Mouse (Mus musculus): ENCODE data around the gene Nap1l1.
"Not testable (repeated sequence)": the region's sequence is repeated elsewhere in the genome, so short reads cannot be mapped to it uniquely, and the experiment has no call there.

Nap1l1 gene

DNA sequence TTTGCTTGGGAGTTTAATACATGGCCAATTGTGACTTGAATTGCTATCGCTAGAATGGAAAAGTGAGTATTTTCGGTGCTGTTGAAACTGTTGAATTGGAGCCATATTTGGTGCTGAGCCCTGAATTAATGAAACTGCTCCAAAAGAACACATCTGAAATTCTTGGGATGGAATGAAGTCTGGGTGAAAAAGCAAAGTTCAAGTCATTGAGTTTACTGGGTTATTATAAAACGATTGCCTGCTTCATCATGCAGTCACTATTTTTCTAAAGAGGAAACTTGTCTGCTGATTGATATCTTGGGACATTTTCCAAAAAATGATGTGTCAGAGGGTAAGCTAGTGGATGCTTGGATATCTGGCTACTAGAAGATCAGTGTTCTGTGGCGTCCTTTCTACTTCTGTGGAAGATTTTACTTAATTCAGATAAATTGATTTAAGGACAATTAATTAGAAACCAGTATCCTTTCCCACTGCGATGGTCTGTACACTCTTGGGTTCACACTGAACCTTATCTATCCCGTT, 4.0 kb downstream of the Nap1l1 start:
- in situ Hi-C loops (cut with MboI, MseI) = loop anchor here (10.0 kb wide), 1 partner anchor 372 kb away; no protein-coding TSS in a partner anchor

- in situ Hi-C loops (cut with MboI, MseI) = loop anchor here (10.0 kb wide), 1 partner anchor 375 kb away; no protein-coding TSS in a partner anchor
Observed at GRCm38 (mm10) chr10:111479599-111479998, 6.6 kb downstream of the Nap1l1 start.

- in situ Hi-C loops (cut with MboI, MseI) = no loop called here
Observed at GRCm38 (mm10) chr10:111482654-111483053, 9.6 kb downstream of the Nap1l1 start.

GRCm38 (mm10) chr10:111484079-111484478, 11.1 kb downstream of the Nap1l1 start:
- in situ Hi-C loops (cut with MboI, MseI) = no loop called here

- in situ Hi-C loops (cut with MboI, MseI) = no loop called here
Observed at GRCm38 (mm10) chr10:111488793-111489192, 15.8 kb downstream of the Nap1l1 start.

DNA sequence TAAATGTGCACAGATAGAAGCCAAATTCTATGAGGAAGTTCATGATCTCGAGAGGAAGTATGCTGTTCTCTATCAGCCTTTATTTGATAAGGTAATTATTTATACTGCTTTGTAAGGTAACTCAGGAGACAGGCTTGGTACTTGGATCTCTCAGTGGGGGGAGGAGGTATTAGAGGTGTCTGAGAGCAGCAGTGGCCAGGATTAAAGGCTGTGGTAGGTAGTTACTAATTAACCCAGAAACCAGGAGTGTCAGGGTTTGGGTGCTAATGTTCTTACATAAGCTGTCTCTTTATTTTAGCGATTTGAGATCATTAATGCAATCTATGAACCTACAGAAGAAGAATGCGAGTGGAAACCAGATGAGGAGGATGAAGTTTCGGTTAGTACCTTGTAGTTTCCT, 17.1 kb downstream of the Nap1l1 start:
- in situ Hi-C loops (cut with MboI, MseI) = not testable (repeated sequence)

- in situ Hi-C loops (cut with MboI, MseI) = no loop called here
Observed at GRCm38 (mm10) chr10:111495888-111496287, 22.9 kb downstream of the Nap1l1 start.

DNA sequence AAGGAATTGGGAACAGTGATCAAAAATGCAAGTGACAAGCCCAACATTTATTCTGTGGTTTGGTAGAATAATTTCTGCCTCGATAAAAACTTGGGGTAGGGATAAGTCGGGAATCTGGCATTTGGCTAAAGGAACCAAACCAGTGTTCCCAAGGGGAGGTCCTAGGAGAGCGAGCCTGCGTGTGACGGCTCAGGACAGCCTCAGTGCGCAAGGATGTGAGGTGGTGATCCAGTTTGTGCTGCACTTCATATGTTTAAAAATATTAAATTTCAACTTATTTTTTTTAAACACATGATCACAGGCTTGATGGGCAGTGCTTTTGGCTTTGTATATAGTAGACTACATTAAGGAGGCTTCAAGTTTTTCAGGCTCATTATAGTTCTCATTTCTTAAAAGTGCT, 26.9 kb downstream of the Nap1l1 start:
- in situ Hi-C loops (cut with MboI, MseI) = no loop called here

DNA sequence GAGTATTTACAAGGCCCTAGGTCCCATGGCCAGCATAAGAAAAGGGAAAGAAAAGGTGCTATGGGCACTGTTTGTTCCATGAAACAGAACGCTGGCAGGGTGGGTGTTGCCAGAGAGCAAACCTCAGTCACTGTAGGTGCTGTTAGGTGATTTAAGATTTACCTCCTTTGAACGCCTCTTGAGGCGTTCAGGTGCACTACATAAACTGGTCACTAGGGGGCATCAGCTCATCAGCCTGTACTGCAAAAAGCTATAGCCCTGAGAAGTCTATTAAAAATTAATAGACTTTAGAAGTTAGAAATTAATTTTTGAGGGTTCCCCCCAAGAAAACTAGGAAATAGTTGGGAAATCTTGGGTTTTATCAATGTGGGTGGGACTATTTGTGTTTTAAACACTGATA, 30.0 kb downstream of the Nap1l1 start:
- in situ Hi-C loops (cut with MboI, MseI) = no loop called here

DNA sequence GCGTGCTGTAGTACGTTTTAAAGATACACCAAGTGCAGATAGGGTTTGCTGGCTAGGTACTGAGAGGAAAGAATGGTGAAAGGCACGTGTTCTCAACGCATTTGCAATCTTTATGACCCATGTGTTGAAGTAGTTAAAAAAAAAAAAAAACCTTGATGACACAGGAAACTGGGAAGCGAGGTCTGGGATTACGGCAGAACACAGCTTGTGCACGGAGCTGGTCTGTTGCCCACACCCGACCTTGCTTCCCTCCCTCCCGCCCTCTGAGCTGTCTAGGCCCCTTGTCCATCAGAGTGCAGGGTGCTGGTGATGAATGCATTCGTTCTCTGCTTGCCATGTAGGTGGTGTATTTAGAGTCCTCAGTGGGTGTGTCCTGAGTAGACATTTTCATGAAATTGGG, 30.7 kb downstream of the Nap1l1 start:
- in situ Hi-C loops (cut with MboI, MseI) = no loop called here

- in situ Hi-C loops (cut with MboI, MseI) = loop anchor here (5.0 kb wide), 3 partner anchors 73 to 418 kb away; no protein-coding TSS in a partner anchor
Observed at GRCm38 (mm10) chr10:111504606-111505005, 31.6 kb downstream of the Nap1l1 start.

- in situ Hi-C loops (cut with MboI, MseI) = loop anchor here (5.0 kb wide), 3 partner anchors 72 to 417 kb away; no protein-coding TSS in a partner anchor
Observed at GRCm38 (mm10) chr10:111505406-111505805, 32.4 kb downstream of the Nap1l1 start.

- in situ Hi-C loops (cut with MboI, MseI) = loop anchor here (5.0 kb wide), 3 partner anchors 71 to 416 kb away; no protein-coding TSS in a partner anchor
Observed at GRCm38 (mm10) chr10:111506101-111506925, 33.3 kb downstream of the Nap1l1 start, which contains the start of gene Phlda1. Gene Phlda1 (plus strand): TSS chr10:111506286.

DNA sequence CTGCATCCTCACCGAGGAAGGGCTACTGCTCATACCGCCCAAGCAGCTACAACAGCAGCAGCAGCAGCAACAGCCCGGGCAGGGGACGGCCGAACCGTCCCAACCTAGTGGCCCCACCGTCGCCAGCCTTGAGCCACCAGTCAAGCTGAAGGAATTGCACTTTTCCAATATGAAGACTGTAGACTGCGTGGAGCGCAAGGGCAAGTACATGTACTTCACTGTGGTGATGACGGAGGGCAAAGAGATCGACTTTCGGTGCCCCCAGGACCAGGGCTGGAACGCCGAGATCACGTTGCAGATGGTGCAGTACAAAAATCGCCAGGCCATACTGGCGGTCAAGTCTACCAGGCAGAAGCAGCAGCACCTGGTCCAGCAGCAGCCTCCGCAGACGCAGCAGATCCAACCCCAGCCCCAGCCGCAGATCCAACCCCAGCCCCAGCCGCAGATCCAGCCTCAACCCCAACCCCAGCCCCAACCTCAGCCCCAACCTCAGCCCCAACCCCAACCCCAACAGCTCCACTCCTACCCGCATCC, 34.0 kb downstream of the Nap1l1 start:
- in situ Hi-C loops (cut with MboI, MseI) = loop anchor here (5.0 kb wide), 3 partner anchors 70 to 415 kb away; no protein-coding TSS in a partner anchor

DNA sequence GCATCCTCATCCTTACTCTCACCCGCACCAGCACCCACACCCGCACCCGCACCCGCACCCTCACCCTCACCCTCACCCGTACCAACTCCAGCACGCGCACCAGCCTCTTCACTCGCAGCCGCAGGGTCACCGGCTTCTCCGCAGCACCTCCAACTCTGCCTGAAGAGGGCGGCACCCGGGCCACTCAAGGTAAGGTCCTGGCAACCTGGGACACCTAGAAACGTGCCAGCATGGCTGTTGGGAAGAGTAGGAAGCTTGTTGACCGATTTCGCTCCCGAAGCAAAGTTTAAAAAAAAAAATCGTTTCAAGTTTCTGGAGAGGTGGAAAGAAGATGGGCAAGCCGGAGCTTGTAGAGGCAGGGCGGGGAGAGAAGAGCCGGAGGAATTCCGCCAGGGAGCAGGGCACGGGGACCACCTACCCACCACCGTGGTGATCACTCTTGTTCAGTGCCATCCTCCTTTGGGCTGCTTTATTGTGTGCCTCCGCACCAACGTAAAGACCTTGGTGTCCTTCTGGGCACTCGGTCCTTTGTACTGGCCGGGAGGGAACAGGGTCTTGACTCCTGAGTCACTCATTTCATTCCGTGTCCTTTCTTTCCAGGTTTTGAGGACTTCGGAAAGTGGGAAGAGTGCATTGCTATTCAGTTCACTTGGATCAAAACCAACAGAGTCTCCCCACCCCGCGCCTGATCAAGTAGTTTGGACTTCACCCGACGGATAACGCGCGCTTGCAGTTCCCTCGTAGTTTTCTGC, 34.6 kb downstream of the Nap1l1 start:
- in situ Hi-C loops (cut with MboI, MseI) = loop anchor here (5.0 kb wide), 3 partner anchors 70 to 415 kb away; no protein-coding TSS in a partner anchor

DNA sequence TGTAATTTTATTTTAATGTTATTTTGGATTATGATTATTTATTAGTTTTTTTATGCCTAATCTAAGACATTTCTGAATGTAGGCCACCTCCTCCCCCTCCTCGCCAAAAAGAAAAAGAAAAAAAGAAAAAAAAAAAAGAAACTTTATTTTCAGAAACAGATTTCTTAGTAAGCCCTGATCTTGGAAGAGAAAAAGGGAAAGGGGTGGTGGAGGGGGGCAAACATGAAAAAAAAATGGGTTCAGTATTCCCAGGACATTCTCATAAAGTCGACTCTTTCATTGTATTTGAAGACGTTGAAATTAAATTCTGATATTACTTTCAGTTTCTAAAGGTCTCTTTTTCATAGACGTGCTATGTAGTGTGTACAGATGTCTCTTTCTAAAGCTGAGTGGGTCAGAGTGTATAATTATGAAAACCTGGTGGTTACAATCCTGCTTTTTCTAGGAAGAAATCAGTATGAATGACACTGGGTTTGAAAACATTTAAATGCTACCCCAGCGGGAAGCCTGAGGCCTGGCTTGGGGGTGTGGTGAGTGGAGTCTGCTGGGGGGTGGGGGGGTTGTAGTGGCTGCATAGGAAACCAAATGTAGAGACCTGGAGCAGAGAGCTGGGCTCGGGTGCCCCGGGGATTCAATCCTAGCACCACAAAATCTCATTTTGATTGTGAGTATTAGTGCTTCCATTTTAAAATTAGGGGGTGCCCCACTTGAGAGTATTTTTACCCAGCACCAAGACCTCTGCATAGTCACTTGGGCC, 35.5 kb downstream of the Nap1l1 start:
- in situ Hi-C loops (cut with MboI, MseI) = loop anchor here (5.0 kb wide), 3 partner anchors 69 to 414 kb away; no protein-coding TSS in a partner anchor

DNA sequence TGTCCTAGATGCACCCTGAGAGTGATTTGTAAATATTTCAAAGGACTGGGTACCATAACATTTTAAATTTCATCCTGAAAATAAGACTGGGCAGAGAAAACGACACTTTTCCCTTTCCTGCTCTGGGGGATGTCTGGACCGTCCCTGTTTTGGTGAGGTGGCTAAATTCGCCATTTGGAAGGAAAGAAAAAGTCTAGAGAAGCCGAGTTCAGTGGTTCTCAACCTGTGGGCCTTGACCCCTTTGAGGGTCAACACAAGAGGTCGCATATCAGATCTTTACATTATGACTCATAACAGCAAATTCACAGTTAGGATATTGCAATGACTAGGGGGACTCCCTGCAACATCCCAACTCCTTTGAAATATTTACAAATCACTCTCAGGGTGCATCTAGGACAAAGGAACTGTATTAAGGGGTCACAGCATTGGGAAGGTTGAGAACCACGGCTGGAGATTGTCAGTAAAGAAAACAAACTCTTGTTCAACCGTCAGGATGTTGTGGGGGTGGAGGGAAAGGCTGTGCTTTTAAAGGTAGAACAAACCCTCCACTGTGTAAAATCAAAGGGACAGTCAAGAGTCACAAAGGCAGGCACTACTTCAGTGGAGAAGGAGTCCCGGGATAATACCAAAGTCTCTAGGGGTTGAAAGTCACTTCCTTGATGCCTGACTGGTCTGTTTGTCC, 36.2 kb downstream of the Nap1l1 start:
- in situ Hi-C loops (cut with MboI, MseI) = loop anchor here (5.0 kb wide), 3 partner anchors 68 to 413 kb away; no protein-coding TSS in a partner anchor

GRCm38 (mm10) chr10:111509981-111510380, 37.0 kb downstream of the Nap1l1 start:
- in situ Hi-C loops (cut with MboI, MseI) = loop anchor here (5.0 kb wide), 4 partner anchors 37 to 412 kb away; no protein-coding TSS in a partner anchor

DNA sequence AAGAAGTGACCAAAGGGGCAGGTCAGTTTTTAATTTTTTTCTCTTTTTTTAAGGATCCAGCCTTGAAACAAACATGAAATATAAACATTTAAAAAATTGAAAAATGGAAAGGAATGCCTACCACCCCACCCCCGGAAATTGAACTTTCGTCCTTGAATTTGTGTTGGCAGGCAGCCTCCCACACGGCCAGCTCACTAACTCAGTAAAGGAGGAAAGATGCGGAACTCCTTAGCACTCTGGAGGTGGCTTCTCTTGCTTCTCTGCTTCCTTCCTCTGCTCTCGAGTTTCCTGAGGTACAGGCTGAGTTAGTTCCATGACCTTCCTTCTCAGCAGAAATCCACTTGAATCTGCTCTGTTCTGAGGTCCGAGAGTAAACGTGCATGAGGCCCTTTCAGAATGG, 37.8 kb downstream of the Nap1l1 start:
- in situ Hi-C loops (cut with MboI, MseI) = loop anchor here (5.0 kb wide), 1 partner anchor 37 kb away; no protein-coding TSS in a partner anchor

DNA sequence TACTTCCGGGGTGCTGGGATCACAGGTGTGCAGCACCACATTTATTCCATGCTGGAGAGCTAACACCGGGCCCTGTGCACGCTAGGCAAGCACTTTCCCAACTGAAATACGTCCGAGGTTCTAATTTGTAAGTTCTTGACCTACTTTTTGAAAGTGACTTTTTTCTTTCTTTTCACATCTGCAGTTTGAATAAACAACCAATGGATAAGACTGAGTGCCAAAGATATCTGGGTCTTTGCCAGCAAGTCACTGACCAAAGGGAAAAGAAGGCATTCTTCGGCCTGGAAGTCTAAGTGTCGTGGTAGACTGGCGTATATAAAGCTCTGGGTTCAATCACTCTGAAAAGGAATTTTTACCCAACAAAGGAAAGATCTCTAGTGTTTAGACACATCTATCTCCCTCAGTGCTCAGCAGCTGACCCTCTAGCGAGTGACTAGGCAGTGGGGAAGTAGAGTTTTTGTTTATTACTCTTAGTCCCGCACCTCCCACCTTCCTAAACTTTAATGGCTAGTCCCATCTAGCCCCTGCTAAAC, 39.1 kb downstream of the Nap1l1 start:
- in situ Hi-C loops (cut with MboI, MseI) = loop anchor here (5.0 kb wide), 1 partner anchor 35 kb away; no protein-coding TSS in a partner anchor

Data from T-helper 1 cell (primary cell).